Mouse (Mus musculus) kidney, postnatal 4 days (tissue): ENCODE data around the gene Akap5.
A peak's percentile ranks its signal among the peaks of the same experiment; 100 is the strongest.

Experiments used
- DNase-seq, 2 experiments: peaks; one replicate each; pipeline ENCODE4 v3.0.0; 2021; ENCODE audit warnings: mixed read lengths in 2 of 2

Gene Akap5

GRCm38 (mm10) chr12:76311227-76311626 is 13.5 kb upstream of the Akap5 start:
- no peak for DNase-seq

DNA sequence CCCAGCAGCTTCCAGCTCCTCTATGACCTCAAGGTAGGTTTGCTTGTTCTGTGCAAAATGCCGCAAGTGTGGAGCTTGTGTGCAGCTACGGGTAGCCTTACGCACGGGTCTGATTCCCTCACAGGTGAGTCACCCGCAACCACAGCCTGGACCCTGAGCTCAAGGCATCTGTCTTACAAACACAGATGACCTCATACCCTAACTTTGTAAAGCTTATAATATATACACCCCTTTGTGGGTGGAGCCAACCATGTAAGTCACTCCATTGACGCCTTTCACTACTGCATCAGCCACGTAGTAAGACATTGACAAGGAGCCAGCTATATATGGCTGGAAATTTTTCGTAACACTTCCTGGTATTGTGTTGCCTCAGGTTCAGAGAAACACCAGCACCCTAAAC is 12.7 kb upstream of the Akap5 start:
- DNase-seq = no peak

DNA sequence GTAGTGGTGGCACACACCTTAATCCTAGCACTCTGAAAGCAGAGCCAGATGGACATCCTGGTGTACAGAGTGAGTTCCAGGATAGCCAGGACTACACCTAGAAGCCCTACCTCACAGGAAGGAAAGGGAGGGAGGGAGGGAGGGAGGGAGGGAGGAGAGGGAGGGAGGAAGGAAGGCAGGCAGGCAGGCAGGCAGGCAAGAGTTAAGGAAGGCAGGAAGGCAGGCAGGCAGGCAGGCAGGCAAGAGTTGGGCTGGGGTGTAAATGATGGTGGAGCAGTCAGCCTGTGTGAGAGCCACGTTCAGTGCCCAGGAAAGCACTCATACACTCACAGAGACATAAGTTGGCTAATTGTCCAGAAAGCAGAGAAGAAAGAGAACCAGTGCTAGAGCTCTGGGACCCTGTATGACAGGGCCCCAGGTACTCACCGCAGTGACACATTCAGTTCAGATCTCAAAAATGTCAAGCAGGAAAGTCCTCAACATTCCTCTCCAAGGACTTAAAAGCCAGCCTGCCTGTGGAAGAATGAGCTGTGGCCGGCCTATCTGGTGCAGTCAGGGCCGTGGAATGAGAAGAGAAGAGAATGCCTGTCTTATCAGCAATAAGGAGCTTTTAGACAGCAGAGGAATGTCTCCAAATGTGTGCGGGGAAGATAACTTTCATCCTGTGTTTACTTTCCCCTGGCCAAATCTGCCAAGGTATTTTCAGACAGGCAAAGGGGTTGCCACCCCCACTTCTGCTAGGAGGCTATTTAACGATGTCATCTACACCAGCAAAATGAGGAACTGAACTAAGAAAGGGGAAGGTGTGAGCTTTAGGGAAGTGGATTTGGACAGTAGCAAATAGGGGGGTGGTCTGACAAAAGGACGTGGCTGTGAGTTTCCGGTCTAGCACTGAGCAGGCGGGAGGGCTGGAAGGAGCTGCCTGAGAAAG is 6.1 kb upstream of the Akap5 start:
- DNase-seq = no peak

- no peak for DNase-seq
Measured at GRCm38 (mm10) chr12:76326437-76327220, 1.9 kb downstream of the Akap5 start.

GRCm38 (mm10) chr12:76328567-76329354 is 4.1 kb downstream of the Akap5 start:
- no peak for DNase-seq

DNA sequence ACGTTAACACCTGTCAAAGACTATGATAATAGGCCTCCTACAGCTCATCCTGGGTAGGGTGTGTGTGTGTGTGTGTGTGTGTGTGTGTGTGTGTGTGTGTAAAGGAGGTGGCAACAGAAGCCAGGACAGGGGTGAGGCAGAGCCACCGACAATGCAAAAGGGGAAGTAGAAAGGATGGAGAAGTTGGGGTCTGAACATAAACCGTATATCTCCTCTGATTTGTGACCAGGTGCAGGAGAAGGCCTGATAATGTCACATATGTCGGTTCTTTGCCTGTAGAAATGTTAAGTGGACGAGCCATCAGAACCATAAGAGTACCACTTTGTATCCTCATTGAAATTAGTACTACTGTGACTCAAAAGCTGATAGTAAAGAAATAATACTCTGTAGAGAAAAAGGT is 9.0 kb downstream of the Akap5 start:
- no peak for DNase-seq

DNA sequence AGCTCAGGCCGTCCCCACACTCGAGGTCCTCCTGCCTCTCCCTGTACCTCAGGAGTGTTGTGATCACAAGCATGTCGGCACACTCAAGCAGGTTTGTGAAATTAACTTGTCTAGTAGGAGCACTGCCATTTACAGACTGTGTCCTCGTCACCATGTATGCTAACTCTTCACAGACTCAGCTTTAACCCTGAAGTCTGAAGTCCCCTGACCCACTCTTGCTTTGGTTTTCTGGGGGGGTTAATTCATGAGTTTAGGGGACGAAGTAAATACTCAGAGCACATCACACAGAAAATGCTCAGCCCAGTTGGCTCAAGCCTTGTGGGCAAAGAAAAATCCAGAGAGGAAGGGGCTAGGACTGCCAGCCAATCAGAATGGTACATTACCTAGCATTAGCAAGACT is 10.9 kb downstream of the Akap5 start:
- no peak for DNase-seq

DNA sequence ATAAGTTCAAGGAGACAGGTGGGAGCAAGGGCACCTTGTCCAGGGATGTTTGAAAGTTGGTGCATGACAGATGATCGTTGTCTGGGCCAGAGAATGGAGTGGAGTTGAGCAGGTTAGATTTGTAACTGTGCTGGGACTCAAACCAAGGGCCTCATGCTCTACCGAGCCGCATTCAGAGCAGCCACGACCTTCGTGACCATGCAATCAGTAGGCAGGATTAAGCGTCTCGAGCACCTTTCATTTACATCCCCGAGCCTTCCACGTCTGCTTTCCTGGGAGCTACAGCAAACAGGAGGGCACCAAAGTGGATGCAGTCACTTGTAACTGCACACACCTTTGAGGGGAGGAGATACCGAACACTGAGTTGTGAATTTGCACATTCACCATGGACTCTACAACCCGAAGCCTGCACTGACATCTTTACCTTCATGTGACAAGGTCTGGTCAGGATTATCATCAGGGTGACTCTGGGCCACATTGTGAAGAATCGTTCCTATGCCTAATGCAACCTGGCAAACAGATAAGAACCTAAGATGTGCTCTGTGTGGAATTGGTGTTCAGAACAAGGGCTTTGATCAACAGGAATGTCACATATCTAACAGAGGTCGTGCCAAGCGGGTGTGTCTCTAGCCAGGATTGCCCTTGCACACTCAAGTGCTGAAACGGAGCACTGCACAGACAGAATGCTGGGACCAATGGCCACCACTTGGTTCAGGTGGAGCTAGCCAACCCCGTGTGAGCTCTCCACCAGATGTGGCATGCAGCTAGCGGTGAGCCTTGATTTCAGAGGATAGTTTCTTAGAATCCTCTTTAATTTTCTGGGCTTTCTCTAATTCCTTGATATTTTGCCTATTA is 11.6 kb downstream of the Akap5 start:
- DNase-seq = no peak

DNA sequence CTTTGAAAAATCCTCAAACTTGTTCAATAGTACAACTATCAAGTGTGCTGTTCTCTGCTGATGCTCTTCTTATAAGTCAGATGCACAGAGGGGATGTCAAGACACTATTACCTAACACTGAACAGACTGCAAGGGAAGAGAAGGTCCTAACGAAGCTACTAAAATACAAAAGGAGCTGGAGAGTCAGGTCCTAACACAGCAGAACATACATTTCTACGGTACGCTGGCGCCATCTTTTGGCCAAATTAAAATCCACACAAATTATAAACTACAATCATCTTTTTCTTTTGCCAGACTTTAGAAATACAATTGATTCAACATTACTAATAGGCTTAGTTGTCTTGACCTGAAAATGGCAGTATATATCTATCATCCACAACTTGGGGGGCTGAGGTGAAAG is 16.4 kb downstream of the Akap5 start:
- DNase-seq = peak; percentile 66 to 69

DNA sequence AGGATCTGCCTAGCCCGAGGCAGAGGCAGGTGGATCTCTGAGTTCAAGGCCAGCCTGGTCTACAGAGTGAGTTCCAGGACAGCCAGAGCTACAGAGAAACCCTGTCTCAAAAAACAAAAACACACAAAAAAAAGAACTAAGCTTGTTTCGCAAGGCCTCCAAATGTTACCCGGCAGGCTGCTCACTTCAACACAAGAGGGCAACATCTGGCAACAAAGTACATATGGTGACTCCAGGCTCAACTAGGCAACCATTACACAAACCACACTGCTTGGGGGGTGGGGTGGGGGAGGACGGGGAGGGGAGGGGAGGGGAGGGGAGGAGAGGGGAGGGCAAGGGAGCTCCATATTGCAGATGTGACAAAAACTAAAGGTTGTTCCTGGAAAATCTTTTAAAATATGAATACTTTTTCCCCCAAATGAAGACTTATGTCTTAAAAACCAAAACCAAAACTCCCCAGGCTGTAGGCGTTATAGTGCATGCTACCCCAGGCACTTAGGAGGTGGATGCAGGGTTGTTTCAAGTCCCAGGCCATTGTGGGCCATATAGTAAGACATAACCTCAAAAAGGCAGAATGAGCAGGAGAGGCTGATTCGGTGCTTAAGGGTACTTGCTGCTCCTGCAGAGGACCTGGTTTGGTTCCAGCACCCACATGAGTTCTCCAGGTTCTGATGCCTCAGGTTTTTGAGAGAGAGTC is 21.2 kb downstream of the Akap5 start:
- peak; percentile 29 to 46 for DNase-seq

- no peak for DNase-seq
Measured at GRCm38 (mm10) chr12:76349680-76350220, 25.1 kb downstream of the Akap5 start.

DNA sequence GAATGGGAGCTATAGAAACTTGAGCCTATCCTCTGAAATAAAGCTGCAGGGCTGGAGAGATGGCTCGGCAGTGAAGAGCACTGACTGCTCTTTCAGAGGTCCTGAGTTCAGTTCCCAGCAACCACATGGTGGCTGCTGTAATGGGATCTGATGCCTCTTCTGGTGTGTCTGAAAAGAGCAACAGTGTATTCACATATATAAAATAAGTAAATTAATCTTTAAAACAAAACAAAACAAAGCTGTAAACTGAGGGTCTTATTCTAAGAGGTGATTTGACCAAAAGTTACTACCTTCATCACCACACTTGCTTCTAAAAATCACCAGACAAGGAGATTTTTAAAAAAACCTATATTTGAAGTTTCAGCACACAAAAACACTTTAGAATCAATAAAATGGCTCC is 36.2 kb downstream of the Akap5 start:
- no peak for DNase-seq

- no peak for DNase-seq
Measured at GRCm38 (mm10) chr12:76361405-76362302, 37.0 kb downstream of the Akap5 start.

- no peak for DNase-seq
Measured at GRCm38 (mm10) chr12:76362303-76362676, 37.6 kb downstream of the Akap5 start.

- no peak for DNase-seq
Measured at GRCm38 (mm10) chr12:76366276-76366675, 41.6 kb downstream of the Akap5 start.

GRCm38 (mm10) chr12:76367096-76367995 is 42.7 kb downstream of the Akap5 start:
- DNase-seq = peak; percentile 42 to 56

- DNase-seq = no peak
Measured at GRCm38 (mm10) chr12:76368201-76368789, 43.6 kb downstream of the Akap5 start.

GRCm38 (mm10) chr12:76368790-76369205 is 44.1 kb downstream of the Akap5 start:
- DNase-seq = peak; percentile 65 to 77
